Mouse (Mus musculus) urinary bladder, postnatal 10 days (tissue): Measurements from ENCODE around the gene Haus3.

Source experiments
- DNase-seq: peaks from one replicate; pipeline ENCODE4 v3.0.0; 2022; ENCODE audit warnings: low spot score

The Haus3 gene

GRCm38 (mm10) chr5:34186391-34186790, 17.1 kb upstream of the Haus3 start:
- no peak for DNase-seq

GRCm38 (mm10) chr5:34185791-34186190, 16.5 kb upstream of the Haus3 start:
- DNase-seq: no peak

GRCm38 (mm10) chr5:34185051-34185580, 15.8 kb upstream of the Haus3 start:
- no peak for DNase-seq

GRCm38 (mm10) chr5:34183976-34184375, 14.6 kb upstream of the Haus3 start:
- DNase-seq: no peak

- no peak for DNase-seq
These were observed 14.0 kb upstream of the Haus3 start for GRCm38 (mm10) chr5:34183156-34183880.

GRCm38 (mm10) chr5:34182486-34182885, 13.2 kb upstream of the Haus3 start:
- DNase-seq: no peak

GRCm38 (mm10) chr5:34177821-34178220, 8.5 kb upstream of the Haus3 start:
- no peak for DNase-seq

- DNase-seq: no peak
These were observed 7.8 kb upstream of the Haus3 start for GRCm38 (mm10) chr5:34177091-34177490.

GRCm38 (mm10) chr5:34176691-34177090, 7.4 kb upstream of the Haus3 start:
- DNase-seq: no peak

GRCm38 (mm10) chr5:34175403-34175694, 6.0 kb upstream of the Haus3 start:
- no peak for DNase-seq

- no peak for DNase-seq
These were observed 5.4 kb upstream of the Haus3 start for GRCm38 (mm10) chr5:34174550-34175402.

GRCm38 (mm10) chr5:34174021-34174420, 4.7 kb upstream of the Haus3 start:
- no peak for DNase-seq

- DNase-seq: no peak
These were observed 1.4 kb upstream of the Haus3 start for GRCm38 (mm10) chr5:34170726-34171125.

GRCm38 (mm10) chr5:34169954-34170353, 627 bp upstream of the Haus3 start:
- DNase-seq: no peak

- no peak for DNase-seq
These were observed 1.5 kb downstream of the Haus3 start for GRCm38 (mm10) chr5:34167857-34168256.

GRCm38 (mm10) chr5:34165793-34166192, 3.5 kb downstream of the Haus3 start:
- no peak for DNase-seq

GRCm38 (mm10) chr5:34148476-34148875, 20.9 kb downstream of the Haus3 start:
- no peak for DNase-seq

GRCm38 (mm10) chr5:34147554-34147953, 21.8 kb downstream of the Haus3 start:
- no peak for DNase-seq

- no peak for DNase-seq
These were observed 29.6 kb downstream of the Haus3 start for GRCm38 (mm10) chr5:34139751-34140150.

- DNase-seq: no peak
These were observed 36.6 kb downstream of the Haus3 start for GRCm38 (mm10) chr5:34132731-34133130.

- no peak for DNase-seq
These were observed 45.2 kb downstream of the Haus3 start for GRCm38 (mm10) chr5:34124131-34124530.

GRCm38 (mm10) chr5:34119121-34119856, 50.0 kb downstream of the Haus3 start:
- DNase-seq: no peak

GRCm38 (mm10) chr5:34105681-34106080, 63.6 kb downstream of the Haus3 start:
- DNase-seq: no peak
